Mouse (Mus musculus) embryonic fibroblast, embryonic 13.5 days (primary cell): ENCODE results near the gene Vtcn1. TPM values are rescaled to one million over a fixed set of nuclear protein-coding genes. Genes with fewer than 3 reads are reported as not detected.
A peak's percentile ranks its signal among the peaks of the same experiment; 100 is the strongest.

ENCODE experiments used
- H3K27ac ChIP-seq: 2 replicates; pipeline ENCODE4 v1.5.1; 2012; ENCODE audit warnings: low read length, control low read depth, inconsistent platforms; ENCODE audit not compliant: insufficient read depth
- H3K4me1 ChIP-seq: 2 replicates; pipeline ENCODE4 v1.6.1; 2011; ENCODE audit warnings: low read length; ENCODE audit not compliant: control insufficient read depth, insufficient read depth
- H3K4me3 ChIP-seq: 2 replicates; pipeline ENCODE4 v1.5.1; 2011; ENCODE audit warnings: mild to moderate bottlenecking, control low read depth, low read length; ENCODE audit not compliant: insufficient read depth
- CTCF ChIP-seq: IDR thresholded peaks from 2 replicates; pipeline ENCODE4 v1.5.1; 2011; ENCODE audit warnings: mild to moderate bottlenecking, control low read depth, low read length, moderate library complexity, borderline replicate concordance; ENCODE audit not compliant: insufficient read depth
- POLR2A ChIP-seq: IDR thresholded peaks from 2 replicates; pipeline ENCODE4 v1.6.1; 2011; ENCODE audit warnings: low read depth, mild to moderate bottlenecking, control low read depth, low read length, moderate library complexity
- polyA plus RNA-seq: library from polyadenylated mRNA; stranded (reverse); fragments of >200 nt; gene quantifications from 2 replicates; pipeline ENCODE4 v1.2.4, GENCODE M21; 2011; ENCODE audit warnings: low read depth; ENCODE audit not compliant: missing spikeins, insufficient read length

Vtcn1 gene
- polyA plus RNA-seq, 1 experiment = not detected

- H3K4me3 ChIP-seq = no peak overlapping the region
- TF ChIP-seq CTCF = no peak
- no peak for TF ChIP-seq POLR2A
- H3K27ac ChIP-seq = no peak overlapping the region
- H3K4me1 ChIP-seq = peaks cover 5% of the 10 kb centered on the region; the same call in 1 of the 2 replicates
Measured at GRCm38 (mm10) chr3:100920611-100921140, 95.4 kb downstream of the Vtcn1 start.

DNA sequence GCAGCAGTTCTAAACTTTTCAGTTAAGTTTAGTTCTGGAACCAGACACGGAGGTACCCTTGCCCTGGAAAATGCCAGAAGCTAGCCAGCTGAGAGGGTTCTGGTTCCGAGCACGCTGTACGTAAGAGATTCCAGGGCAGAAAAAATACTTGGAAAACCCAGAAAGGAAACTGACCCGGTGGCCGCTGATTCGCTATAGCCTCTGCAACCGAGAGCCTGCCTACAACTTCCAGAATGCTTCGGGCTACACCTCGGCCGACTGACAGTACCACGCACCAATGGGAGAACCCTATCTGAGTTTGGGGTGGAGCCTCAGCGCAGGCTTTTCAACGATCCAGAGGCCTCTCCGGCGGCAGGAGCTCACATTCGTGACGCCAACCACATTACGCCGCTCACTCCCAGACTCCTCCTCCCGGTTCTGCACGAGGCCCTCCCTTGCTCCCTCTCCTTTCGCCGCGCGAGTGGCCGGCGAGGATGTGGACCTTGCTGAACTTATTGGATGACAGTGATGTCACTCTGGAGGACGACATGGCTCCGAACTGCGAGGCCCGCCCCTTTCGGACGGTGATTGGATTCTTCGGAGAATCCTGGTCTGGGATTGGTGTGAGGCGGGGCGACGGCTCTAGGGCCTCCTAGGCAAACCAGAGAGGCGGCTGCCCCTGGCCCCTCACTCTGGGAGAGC lies 96.7 kb downstream of the Vtcn1 start, which contains the start of gene Trim45:
Trim45 (plus strand) TSS at position 378 of the 681 bp plus-strand sequence.
- peak within 1 kb of the TSS; percentile 75 for H3K4me3 ChIP-seq
- peaks cover 5% of the 10 kb centered on the region; the same call in 1 of the 2 replicates for H3K4me1 ChIP-seq
- TF ChIP-seq POLR2A (peak; percentile 78), CTCF (no peak)

GRCm38 (mm10) chr3:100922506-100923375 lies 97.5 kb downstream of the Vtcn1 start:
- H3K4me1 ChIP-seq = peaks cover 5% of the 10 kb centered on the region; the same call in 1 of the 2 replicates
- peak overlapping the region; percentile 48 for H3K4me3 ChIP-seq
- 0 out of 2 replicates have a peak overlapping the region, but pooled peaks have one; percentile 3 for H3K27ac ChIP-seq
- peak; percentile 20 for TF ChIP-seq POLR2A
- TF ChIP-seq CTCF = no peak

More for the DNA sequence above, 96.7 kb downstream of the Vtcn1 start, which contains the start of gene Trim45:
- H3K27ac ChIP-seq = peak within 1 kb of the TSS; percentile 62

DNA sequence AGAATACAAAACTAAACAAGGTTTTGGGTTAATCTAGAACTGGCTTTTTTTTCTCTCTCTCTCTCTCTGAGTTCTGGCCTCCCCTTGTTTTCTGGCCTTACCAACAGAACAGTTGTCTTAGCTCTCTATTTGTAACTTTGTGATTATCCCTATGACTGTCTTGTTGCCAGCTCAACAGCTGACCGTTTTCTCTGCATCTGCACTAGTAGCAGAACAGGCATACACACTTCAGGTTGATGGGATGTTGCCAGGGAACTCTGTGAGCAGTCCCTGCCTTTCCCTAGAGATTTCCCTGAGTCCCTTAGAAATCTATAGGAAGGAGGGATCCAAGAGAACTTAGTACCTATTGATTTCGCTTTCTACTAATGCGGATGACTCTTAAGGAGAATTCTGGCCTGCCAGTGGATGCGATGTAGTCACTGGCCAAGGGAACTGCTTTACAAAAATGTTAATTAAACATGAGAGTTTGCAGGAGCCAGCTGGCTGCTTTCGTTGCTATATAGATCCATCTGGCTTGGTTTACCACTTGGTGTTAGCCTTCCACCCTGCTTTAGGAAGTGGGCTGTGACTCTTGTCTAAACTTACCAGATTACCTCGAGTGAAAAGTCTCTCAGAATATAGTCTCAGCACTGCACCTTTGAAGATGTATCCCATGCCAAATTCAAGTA lies 98.9 kb downstream of the Vtcn1 start:
- Histone ChIP-seq H3K4me3 (no peak overlapping the region), H3K4me1 (peaks cover 5% of the 10 kb centered on the region; the same call in 1 of the 2 replicates), H3K27ac (no peak overlapping the region)
- TF ChIP-seq POLR2A = 0 out of 2 replicates have a peak, but pooled peaks have one; percentile 10
- TF ChIP-seq CTCF = no peak

DNA sequence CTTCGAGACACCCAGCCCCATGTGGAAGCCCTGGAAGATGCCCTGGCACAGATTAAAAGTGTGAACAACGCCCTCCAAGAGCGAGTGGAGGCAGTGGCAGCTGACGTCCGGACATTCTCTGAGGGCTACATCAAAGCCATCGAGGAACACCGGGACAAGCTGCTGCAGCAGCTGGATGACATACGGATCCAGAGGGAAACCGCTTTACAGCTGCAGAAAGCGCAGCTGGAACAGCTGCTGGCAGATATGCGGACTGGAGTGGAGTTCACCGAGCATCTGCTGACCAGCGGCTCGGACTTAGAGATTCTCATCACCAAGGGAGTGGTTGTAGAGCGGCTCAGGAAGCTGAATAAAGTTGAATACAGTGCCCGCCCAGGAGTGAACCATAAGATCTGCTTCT lies 99.9 kb downstream of the Vtcn1 start:
- no peak overlapping the region for H3K27ac ChIP-seq
- TF ChIP-seq CTCF = no peak
- no peak for TF ChIP-seq POLR2A
- H3K4me3 ChIP-seq = no peak overlapping the region
- H3K4me1 ChIP-seq = peaks cover 5% of the 10 kb centered on the region; the same call in 1 of the 2 replicates

- TF ChIP-seq POLR2A = no peak
- no peak for TF ChIP-seq CTCF
- Histone ChIP-seq H3K27ac (no peak overlapping the region), H3K4me1 (no peaks in the 10 kb centered on the region), H3K4me3 (no peak overlapping the region)
Measured at GRCm38 (mm10) chr3:100931332-100932076, 106.2 kb downstream of the Vtcn1 start.

GRCm38 (mm10) chr3:100932077-100932944 lies 107.1 kb downstream of the Vtcn1 start:
- H3K27ac ChIP-seq = no peak overlapping the region
- no peaks in the 10 kb centered on the region for H3K4me1 ChIP-seq
- no peak overlapping the region for H3K4me3 ChIP-seq
- TF ChIP-seq CTCF (no peak), POLR2A (no peak)

DNA sequence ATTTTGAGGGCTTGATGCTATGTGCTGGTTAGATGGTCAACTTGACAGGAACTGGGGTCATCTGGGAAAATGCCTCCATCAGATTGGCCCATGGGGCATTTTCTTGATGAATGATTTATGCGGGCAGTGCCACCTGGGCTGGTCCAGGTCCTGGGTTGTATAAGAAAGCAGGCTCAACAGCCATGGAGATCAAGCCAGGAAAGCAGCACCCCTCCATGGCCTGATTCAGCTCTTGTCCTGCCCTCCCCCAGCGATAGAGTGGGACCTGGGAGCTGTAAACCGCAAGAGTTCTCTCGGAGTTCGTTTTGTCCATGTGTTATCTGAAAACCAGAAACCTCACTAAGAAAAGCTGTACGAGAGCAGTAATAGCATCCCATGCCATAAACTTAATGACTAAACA lies 110.3 kb downstream of the Vtcn1 start:
- no peak overlapping the region for H3K4me3 ChIP-seq
- TF ChIP-seq CTCF = no peak
- TF ChIP-seq POLR2A = no peak
- no peaks in the 10 kb centered on the region for H3K4me1 ChIP-seq
- no peak overlapping the region for H3K27ac ChIP-seq
